Mouse (Mus musculus) T-helper 17 cell (primary cell): ENCODE measurements around the gene Rpe.

Experiments used
- in situ Hi-C, 2 experiments: fragments of 300-600 bp; cut with MboI, MseI; formaldehyde crosslinking; loops; 1 replicate in 1 of 2; 2 replicates in 1 of 2; pipeline ENCODE4 v1.15.1; 2025; ENCODE audit warnings: high pct_unique_total_duplicates in 2 of 2

Gene Rpe

DNA sequence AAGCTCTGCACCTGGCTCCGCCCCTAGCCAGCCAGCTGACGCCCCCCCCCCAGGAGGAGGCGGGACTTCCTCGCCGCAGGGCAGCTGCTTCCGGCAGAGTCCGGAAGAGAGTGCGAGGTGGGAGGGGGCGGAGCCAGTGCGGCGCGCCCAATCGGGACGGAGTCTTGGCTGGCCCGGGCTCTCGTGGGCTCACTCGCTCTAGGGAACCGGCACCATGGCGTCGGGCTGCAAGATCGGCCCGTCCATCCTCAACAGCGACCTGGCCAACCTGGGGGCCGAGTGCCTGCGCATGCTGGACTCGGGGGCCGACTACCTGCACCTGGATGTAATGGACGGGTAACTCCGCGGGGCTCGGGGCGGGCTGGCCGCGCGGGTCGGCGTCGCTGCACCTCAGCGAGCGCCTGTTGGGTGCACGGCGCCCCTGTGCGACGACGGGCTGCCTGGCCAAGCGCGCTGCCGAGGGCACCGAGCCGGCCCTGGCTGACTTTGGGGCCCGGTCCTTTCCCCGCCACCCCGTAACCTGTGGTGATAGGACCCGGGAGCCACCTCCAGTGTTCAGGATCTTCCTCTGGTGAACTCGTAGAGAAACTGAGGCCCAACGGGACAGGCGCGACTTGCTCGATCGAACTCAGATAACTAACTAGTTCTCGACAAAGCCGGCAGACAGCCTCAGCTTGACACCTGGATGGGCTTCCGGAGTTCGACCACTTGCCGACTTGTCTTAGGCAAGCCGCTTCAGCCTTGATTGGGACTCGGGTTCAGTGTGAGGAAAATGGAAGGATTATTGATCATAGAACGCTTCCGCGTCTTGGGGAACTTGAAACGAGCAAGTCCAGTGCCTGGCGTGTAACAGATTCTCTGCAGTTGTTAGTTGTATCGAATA, at the start of gene Rpe:
Rpe (plus strand) TSS at position 139 of the 883 bp plus-strand sequence.
- in situ Hi-C loops: loop anchor here in 1 of 2 experiments (10.0 kb wide), 1 partner anchor 1506 kb away; no protein-coding TSS in a partner anchor

- in situ Hi-C loops: loop anchor here in 1 of 2 experiments (25.0 kb wide), 1 partner anchor 1343 kb away; no protein-coding TSS in a partner anchor
These were observed 45.4 kb upstream of the Rpe start for GRCm38 (mm10) chr1:66655119-66655746.

- in situ Hi-C loops: loop anchor here in 1 of 2 experiments (25.0 kb wide), 1 partner anchor 1343 kb away; no protein-coding TSS in a partner anchor
These were observed 44.9 kb upstream of the Rpe start for GRCm38 (mm10) chr1:66655747-66656119.

GRCm38 (mm10) chr1:66671475-66671874, 29.2 kb upstream of the Rpe start:
- in situ Hi-C loops: loop anchor here in 1 of 2 experiments (25.0 kb wide), 1 partner anchor 1359 kb away; no protein-coding TSS in a partner anchor

DNA sequence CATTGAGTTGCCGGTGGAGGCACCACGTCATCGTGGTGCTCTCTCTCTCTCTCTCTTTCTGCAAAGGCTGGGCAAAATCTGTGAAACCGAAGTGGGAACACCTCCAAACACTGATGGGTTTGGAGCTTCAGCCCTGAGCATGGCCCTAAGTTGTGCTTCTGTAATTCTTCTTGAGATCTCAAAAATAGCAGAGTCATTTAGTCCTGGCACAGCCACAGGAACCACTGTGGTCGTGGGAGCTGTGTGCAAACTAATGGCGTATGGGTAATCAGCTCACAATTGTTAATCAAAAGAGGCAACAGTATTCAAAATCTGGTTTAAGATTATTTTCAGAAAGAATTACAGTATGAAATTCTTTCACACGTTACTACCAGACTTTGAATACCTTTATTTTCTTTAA, 27.8 kb upstream of the Rpe start:
- in situ Hi-C loops: loop anchor here in 1 of 2 experiments (25.0 kb wide), 1 partner anchor 1361 kb away; no protein-coding TSS in a partner anchor

DNA sequence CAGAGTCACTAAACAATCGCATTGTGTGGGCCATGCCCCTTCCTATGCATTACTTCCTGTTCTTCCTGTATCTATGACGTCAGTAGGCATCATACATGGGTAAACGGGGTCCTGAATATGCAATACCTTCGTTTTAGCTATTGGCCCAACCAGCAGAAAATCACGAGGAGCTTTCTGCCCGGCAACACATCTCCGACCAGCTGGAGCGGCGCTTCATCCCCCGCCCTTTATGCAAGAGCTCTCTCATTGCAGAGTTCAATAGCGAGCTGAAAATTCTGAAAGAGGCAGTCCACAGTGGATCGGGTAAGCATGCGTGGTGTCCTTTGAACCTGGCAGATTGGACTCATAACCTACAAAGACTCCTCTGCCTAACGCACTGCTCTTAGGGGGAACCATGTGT, 22.7 kb upstream of the Rpe start:
- in situ Hi-C loops: no loop called here

- in situ Hi-C loops: no loop called here
These were observed 22.0 kb upstream of the Rpe start for GRCm38 (mm10) chr1:66678662-66679061.

GRCm38 (mm10) chr1:66682974-66683373, 17.7 kb upstream of the Rpe start:
- in situ Hi-C loops: no loop called here

- in situ Hi-C loops: no loop called here
These were observed 8.9 kb upstream of the Rpe start for GRCm38 (mm10) chr1:66691772-66692171.

GRCm38 (mm10) chr1:66692308-66692707, 8.3 kb upstream of the Rpe start:
- in situ Hi-C loops: no loop called here

DNA sequence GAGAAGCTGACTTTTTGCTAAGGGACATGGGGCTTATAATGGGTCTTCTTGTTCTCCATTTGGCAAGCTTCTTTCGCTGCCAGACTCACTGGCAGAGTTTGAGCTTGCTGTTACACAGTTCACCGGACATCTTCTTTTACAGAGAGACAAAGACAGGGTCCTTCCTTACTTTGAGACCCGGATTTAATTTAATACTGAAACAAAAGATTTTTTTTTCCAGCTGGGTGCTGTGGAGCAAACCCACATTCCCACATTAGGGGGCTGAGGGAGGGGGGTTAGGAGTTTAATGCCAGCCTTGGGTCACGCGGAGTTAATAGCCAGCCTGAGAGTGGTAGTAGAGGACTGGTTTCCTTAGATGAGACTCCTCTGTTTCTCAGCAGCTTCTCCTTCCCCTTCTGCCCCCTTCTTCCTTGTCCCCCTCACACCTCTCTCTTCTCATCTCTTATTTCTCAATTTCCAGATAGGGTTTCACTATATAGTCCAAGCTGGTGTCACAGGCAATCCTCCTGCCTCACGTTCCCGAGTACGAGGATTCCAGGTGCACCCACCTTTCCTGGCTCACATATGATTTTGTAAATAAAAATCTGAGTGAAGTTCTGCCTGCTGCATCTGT, 7.7 kb upstream of the Rpe start:
- in situ Hi-C loops: no loop called here

- in situ Hi-C loops: no loop called here
These were observed 6.4 kb upstream of the Rpe start for GRCm38 (mm10) chr1:66694266-66694665.

DNA sequence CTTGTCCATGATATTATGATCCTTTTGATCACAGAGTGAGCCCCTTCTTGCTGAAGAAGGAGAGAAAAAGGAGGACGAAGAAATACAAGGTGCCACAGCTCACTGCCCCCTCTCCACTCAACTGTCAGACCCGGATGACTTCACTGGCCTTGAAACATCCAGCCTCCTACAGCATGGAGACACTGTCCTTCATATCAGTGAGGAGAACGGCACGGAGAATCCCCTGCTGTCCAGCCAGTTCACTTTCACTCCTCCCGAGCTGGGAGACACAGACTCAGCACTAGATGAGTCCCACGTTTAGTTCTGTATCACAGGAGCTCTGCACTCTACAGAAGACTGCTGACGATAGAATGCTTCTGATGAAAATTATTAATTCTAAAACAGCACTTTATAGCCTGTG, 5.3 kb upstream of the Rpe start:
- in situ Hi-C loops: no loop called here

DNA sequence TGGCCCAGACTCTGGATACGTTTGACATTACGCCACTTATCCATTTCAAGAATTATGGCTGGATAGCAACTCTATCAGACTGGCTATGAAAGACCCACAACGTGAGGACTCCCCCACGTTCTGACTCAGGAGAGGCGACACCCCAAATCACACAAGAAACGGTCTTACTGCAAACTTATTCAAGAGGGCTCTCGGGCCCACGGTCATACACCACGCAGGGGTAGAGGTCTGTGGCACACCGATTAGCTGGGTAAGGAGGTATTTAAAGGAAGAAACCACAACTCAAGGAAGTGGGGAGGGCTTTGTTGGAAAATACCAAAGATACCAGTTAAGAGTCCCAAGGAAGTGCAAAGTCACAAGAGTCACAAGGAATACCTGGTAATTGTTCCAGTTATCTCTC, 1.0 kb upstream of the Rpe start:
- in situ Hi-C loops: loop anchor here in 1 of 2 experiments (10.0 kb wide), 1 partner anchor 1505 kb away; no protein-coding TSS in a partner anchor

DNA sequence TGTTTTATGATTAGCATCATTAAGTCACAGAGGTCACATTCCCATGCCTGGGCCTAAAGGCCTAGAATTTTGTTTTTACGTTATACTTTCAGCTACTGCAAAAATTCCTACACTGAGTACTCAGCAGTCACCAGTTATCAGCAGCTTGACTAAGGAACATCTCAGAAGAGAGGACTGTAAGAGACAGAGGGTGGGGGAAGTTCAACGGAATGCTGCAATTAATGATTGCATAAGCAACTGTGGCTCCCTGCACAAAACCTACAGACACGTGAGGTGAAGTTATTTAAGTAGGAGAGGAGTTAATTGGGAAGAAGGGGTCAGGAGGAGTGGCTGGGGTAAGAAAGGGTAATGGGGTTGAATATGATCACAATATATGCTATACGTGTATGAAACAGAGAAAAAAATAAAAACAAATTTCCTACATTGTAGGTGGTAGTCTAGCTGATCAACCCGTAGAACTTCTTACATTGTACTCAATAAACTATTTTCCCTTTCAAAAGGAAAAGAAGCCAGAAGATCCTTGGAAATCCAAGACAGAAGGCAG, 410 bp upstream of the Rpe start:
- in situ Hi-C loops: loop anchor here in 1 of 2 experiments (10.0 kb wide), 1 partner anchor 1505 kb away; no protein-coding TSS in a partner anchor

- in situ Hi-C loops: loop anchor here in 1 of 2 experiments (10.0 kb wide), 1 partner anchor 1507 kb away; no protein-coding TSS in a partner anchor
These were observed 927 bp downstream of the Rpe start for GRCm38 (mm10) chr1:66701576-66701940.

DNA sequence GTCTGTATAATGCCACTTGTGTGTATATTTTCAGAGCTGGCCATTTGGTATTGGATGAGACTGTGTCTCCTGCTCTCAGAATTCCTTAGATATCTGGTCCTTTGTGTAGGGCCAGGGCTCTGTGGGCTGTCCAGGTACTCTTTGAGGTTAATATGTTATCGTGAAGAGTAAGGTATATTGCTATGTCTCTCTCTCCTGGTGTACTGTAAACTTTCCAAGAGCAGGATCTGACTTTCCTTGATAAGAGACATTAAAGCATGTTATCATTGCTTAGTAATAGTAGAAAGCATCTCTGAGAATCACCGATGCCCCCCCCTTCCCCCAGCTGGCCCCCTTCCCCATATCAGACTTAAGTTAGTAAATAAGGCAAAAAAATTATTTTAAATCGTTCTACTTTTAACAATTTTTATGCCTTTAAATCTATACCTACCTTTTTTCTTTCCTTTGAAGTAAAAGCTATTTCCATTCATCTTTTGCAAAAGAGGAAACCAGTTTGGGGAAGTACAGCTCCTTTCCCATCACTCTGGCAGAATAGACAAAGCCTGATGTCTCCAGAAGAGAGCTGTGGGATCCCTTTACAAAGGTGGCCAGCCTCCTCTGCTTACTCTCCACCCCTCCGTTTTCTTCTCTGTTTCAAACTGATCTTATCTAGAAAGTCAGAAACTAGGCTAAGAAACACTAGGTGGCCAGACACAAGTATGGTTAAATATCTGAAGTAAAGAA, 2.2 kb downstream of the Rpe start:
- in situ Hi-C loops: loop anchor here in 1 of 2 experiments (10.0 kb wide), 1 partner anchor 1508 kb away; no protein-coding TSS in a partner anchor

- in situ Hi-C loops: loop anchor here in 1 of 2 experiments (10.0 kb wide), 1 partner anchor 1510 kb away; no protein-coding TSS in a partner anchor
These were observed 3.9 kb downstream of the Rpe start for GRCm38 (mm10) chr1:66704523-66704922.

- in situ Hi-C loops: no loop called here
These were observed 12.2 kb downstream of the Rpe start for GRCm38 (mm10) chr1:66712859-66713258.

GRCm38 (mm10) chr1:66730581-66730980, 29.9 kb downstream of the Rpe start:
- in situ Hi-C loops: no loop called here

- in situ Hi-C loops: no loop called here
These were observed 68.1 kb downstream of the Rpe start for GRCm38 (mm10) chr1:66768764-66769163.
